Mouse (Mus musculus) liver, postnatal 0 days (tissue): ENCODE data around the gene Fam173a.

ENCODE experiments used
- CTCF ChIP-seq: sonication (generic); IDR thresholded peaks from 2 replicates; pipeline ENCODE4 v1.5.1; 2016; ENCODE audit warnings: antibody characterized with exemption, low read depth
- EP300 ChIP-seq: IDR thresholded peaks from 2 replicates; pipeline ENCODE4 v1.6.1; 2016; ENCODE audit warnings: antibody characterized with exemption, low read depth, mild to moderate bottlenecking

DNA sequence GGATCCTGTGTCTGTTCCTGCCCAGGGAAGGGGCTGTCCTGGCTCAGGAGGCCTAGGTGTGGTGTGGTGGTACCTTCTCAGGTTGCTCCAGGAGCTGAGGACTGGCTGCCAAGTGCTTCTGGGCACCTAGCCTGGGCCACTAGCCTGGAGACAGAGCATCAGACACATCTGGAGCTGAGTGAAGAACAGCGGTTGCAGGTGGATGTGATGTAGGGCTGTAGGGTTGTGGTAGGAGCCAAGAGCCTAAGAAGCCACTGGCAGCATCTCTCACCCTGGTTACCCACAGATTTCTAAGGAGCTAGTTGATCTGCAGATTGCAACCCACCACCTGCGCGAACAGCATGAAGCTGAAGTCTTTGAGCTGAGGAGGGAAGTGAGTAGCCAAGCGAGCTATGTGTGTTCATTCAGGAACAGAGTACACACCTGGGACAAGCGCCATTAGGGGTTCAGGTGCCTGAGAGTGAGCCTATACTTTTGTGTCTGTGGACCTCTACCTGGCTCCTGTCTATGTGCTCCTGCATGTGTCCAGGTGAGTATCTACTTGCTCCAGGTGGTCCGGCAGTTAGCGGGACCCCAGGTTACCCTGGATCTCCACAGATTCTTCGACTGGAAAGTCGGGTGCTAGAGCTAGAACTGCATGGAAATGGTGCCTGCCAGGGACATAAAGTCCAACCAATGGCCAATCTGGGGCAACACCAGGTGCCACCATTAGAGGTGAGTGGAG, 5.8 kb downstream of the Fam173a start:
- no peak for TF ChIP-seq CTCF
- no peak for TF ChIP-seq EP300
